Mouse (Mus musculus): ENCODE measurements at regions not wholly inside any gene's neighbourhood (a gene's known extent, or its start where the extent isn't known, plus 50 kb on each side); places are given as distances from the start of the nearest gene placed in this dataset.

DNA sequence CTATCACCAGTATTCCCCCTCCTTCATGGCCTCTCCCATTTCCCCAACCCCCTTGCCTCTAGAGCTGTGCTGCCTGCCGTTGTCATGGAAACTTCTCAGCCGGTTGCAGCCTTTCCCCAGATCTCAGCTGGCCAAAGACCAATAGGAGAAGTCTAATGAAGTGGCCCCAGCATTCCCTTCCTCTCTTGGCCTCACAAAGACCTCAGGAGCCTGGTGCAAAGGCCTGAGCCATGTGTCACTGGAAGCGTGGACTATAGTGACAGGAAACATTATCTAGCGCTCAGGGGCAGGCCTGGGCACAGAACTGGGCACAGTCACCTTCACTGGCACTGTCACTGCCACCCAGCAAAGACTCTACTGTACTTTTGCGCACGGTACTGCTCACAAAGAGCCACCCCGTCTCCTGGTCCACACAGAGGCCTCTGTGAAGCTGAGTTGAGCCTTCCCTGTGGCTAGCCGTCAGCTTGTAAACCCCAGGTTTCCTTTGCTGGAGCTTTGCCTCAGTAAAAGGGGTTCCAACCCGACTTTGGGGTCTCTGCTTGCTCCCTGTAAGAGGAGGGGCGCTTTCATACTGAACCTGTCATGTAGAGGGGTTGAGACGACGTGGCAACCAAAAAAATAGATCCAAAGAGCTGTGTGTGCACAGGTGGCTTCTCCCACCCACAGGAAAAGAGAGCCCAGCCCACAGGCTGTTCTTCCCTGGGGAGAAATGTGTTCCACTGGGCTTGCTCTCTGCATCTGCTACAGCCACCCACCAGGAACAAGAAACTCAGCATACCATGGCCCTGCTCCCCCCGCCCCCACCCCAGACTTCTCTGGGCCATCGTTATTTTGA lies 282.5 kb upstream of the Gjb5 start:
- DNase-seq (ENCODE audit: low spot score in 2 of 2): no peak

DNA sequence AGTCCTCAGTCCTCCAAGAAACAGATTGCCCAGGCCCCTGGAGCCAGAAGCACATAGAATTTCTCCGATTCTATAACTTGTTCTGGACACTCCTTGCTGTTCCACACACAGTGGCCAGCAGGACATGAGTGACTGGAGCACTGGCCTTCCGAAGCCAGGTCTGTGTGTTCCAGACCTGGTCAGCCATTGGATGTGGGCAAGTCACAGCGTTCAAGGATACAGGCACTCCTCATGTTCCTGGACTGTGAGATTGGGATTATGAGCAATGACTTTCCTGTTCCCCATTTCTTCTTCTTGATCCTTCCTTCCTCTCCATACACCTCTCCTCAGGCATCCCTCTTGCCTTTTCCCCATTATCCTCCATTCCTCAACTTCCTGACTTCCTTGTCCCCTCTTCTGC lies 281.8 kb upstream of the Gjb5 start:
- DNase-seq (ENCODE audit: low spot score in 2 of 2): no peak

DNA sequence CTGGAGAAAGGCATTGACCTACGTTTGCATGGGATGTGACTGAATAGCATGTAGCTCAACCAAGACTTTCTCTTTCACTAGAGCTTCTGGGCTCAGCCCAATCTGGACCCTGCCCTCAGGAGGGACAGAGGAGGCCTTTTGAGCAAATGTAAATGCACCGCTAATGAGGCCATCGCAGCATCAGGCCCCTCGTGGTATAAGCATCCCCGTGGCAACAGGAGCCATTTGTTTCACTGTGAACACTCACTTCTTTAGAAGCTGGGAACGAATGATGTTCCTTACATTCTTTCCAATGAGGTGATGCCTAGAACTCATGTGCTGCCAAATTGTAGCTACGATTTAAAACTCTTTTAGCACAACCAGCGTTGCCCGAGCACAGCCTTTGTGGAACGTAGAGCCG lies 279.0 kb upstream of the Gjb5 start:
- no peak for DNase-seq (ENCODE audit: low spot score in 2 of 2)

DNA sequence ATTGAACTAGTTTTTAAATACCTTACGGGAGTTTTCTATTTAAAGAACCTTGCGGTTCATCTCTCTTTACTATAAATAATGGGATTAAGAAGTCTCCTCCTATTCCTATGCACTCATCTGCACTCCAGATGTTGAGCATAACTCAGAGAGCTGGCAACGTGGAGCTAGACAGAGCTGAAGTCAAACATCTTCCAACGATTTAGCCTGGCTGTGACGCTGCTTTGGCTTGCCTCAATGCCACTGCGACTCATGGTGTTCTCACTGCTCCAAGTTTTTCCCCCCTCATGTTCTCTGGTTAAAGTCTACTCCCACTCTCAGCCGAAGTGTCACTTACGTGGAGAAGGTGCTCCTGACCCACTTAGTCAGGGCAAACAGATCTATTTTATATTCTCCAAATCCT lies 277.3 kb upstream of the Gjb5 start:
- DNase-seq (ENCODE audit: low spot score in 2 of 2): no peak

GRCm38 (mm10) chr4:127619870-127620269 lies 261.9 kb upstream of the Gjb5 start:
- peak in 1 of 2 experiments; percentile 23 for DNase-seq (ENCODE audit: low spot score in 2 of 2)

- no peak for DNase-seq (ENCODE audit: low spot score in 2 of 2)
Measured at GRCm38 (mm10) chr4:127612761-127613160, 254.8 kb upstream of the Gjb5 start.

- DNase-seq (ENCODE audit: low spot score in 2 of 2): no peak
Measured at GRCm38 (mm10) chr4:127600919-127601318, 242.9 kb upstream of the Gjb5 start.

GRCm38 (mm10) chr4:127598610-127599009 lies 240.6 kb upstream of the Gjb5 start:
- no peak for DNase-seq (ENCODE audit: low spot score in 2 of 2)

DNA sequence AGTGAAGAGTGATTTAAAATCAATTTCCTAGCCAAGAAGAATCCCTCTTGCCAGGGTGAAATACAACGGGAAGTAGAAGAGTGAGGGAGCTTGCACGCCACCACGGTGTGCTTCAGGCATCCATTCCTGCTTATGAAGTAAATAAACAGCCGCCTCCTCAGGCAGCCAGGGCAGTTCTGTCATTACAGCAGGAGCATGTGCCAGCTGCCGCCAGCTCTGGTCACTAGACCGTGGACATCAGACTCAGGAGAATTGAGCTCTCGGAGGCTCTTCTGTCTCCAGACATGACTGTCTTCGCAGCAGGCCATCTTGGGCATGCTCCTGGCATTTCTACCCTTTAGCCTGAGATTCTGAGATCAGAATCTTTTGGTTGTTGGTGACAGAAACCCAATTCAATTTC lies 236.1 kb upstream of the Gjb5 start:
- DNase-seq (ENCODE audit: low spot score in 2 of 2): no peak

- no peak for DNase-seq (ENCODE audit: low spot score in 2 of 2)
Measured at GRCm38 (mm10) chr4:127591540-127591939, 233.6 kb upstream of the Gjb5 start.

GRCm38 (mm10) chr4:127586822-127587221 lies 228.8 kb upstream of the Gjb5 start:
- no peak for DNase-seq (ENCODE audit: low spot score in 2 of 2)

DNA sequence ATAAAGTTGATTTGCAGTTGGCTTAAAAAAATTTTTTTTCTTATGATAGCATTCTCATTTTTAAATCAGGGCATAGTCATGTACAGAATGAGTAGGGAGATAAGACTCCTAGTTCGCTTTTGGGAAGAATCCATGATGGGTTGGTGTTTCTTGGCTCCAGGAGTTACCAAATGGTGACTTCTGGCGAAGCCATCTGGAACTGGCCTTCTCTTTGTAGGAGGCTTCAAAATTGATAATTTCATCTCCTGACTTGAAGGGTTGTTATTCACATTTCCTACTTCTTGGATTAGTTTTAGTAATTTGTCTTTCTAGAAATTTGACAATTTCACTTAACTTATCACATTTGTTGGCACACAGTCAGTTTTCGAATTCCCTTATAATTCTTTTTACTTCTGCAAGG lies 218.5 kb upstream of the Gjb5 start:
- DNase-seq (ENCODE audit: low spot score in 2 of 2): no peak

GRCm38 (mm10) chr4:127562602-127563001 lies 204.6 kb upstream of the Gjb5 start:
- DNase-seq (ENCODE audit: low spot score in 2 of 2): no peak

- DNase-seq (ENCODE audit: low spot score in 2 of 2): no peak
Measured at GRCm38 (mm10) chr4:127558572-127558971, 200.6 kb upstream of the Gjb5 start.

GRCm38 (mm10) chr4:127552456-127553225 lies 194.7 kb upstream of the Gjb5 start:
- DNase-seq (ENCODE audit: low spot score in 2 of 2): no peak

DNA sequence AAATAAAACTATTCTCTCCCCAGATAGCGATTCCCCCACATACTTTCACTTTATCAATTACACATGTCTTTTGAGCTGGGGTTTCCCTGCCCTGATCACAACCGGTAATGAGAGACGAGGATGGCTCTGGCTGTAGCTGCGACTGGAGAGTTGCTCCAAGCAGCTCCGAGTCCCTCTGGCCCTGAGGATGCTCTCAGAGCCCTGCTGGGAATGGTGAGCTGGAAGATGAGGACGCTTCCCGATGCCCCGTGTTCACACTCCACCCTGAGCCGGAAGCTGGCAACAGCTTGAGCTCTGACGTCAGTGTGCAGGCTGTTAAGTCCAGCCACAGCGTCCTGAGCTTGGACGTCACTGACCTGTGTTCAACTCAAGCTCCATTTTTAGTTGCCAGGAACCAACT lies 191.6 kb upstream of the Gjb5 start:
- no peak for DNase-seq (ENCODE audit: low spot score in 2 of 2)

DNA sequence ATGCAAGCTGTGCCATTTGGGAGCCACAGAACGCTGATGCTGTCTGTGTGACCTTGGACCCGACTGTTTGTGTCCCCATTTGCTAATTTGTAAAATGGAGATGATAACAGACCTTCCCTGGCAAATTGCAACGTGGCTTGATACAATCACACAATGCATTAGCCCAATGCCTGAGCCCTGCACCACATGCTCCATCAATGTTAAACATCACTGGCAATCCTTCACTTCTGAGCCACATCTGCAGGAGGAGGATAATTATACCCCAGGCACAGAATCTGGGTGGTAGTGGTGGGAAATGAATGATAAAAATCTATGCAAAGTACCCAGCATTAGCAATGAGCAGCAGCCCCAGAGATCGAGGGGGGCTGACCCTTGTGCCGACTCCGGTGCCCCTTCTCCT lies 191.0 kb upstream of the Gjb5 start:
- no peak for DNase-seq (ENCODE audit: low spot score in 2 of 2)

DNA sequence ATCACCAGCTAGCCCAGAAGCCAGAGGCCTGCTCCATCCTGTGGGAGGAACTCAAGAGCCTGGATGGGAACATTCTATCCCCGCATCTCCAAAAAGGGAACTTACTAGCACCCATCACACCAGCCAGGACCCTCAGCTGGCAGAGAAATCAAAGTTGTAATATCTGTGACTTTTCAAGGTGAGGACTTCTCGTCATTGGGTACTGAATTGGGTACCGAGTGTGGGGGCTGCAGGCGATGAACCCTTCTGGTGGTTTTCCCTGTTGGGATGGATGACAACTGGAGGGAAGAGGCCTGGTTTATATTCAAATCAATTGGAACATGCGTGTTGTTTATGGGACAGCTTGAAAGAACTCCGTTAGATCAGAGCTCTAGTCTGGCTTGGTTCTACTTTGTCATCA lies 187.1 kb upstream of the Gjb5 start:
- DNase-seq (ENCODE audit: low spot score in 2 of 2): no peak

DNA sequence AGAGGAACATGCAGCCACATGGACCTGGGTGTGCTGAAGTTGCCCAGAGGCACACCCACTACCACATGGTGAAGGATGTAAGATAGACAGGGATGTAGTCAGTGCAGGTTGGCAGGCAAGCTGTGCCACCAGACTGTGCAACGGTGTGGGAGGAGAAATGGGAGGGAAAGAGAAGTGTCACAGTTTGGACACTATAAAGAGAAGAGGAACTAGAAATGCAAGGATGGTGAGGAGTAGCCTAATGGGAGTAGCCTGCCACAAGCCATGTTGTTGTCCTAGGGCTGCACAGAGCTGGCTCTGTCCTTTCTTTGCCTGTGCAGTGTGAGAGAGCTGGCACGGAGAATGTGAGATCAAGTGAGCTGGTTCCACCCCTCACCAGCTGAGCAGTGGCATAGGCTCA lies 185.3 kb upstream of the Gjb5 start:
- no peak for DNase-seq (ENCODE audit: low spot score in 2 of 2)

DNA sequence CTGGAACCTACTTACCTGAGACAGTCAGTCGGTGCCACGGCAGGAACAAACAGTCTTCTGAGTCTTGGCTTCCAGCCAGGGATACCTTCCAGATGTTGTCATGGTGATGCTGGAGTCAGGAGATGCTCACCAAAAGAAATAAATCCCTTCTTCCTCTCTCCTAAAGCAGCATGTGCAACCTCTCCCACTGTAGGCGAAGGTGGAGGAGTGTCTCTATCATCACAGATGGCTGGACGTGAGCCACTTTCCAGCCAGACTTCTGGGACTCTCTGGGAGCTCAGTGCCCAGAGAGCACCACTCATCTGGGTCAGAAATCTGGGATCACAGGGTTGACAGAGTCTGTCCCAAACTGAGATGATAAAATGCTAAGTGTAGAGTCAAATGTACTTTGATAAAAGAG lies 184.8 kb upstream of the Gjb5 start:
- no peak for DNase-seq (ENCODE audit: low spot score in 2 of 2)

DNA sequence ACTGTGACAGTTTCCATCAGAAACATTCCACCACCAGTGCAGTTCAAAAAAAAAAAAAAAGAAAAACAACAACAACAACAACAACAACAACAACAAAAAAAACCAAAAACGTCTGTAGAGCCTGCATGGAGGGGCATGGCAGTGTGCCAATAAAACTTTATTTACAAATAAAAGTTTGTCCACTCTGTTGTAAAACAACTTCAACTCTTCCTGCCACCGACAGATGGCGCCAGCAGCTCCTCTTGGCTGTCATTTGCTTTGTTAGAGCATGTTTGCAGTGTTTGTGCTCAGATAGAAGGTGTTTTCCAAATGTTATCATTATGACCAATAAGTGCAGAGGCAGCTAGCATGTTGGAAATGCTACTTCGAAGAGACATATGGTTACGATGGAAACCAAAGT lies 179.0 kb upstream of the Gjb5 start:
- no peak for DNase-seq (ENCODE audit: low spot score in 2 of 2)

DNA sequence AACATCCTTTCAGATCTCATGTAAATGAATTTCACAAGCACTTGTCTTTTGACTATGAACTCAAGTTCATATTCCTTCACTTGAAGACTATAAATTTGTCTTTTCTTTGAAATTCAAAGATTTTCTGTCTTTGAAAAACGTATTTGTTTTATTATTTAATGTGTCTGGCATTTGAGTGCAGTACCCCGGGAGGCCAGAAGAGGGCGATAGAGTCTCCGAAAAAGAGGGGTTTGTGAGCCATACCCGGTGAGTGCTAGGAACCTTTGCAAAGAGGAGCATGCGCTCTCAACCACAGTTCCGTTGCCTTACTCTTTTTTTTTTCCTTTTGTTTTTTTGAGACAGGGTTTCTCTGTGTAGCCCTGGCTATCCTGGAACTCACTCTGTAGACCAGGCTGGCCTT lies 177.6 kb upstream of the Gjb5 start:
- DNase-seq (ENCODE audit: low spot score in 2 of 2): no peak

GRCm38 (mm10) chr4:127534411-127534810 lies 176.4 kb upstream of the Gjb5 start:
- DNase-seq (ENCODE audit: low spot score in 2 of 2): no peak
